Mouse (Mus musculus) liver, embryonic 13.5 days (tissue): ENCODE results near the gene Ube2d2b. TPM values are rescaled to one million over a fixed set of nuclear protein-coding genes. Genes with fewer than 3 reads are reported as not detected.
A peak's percentile ranks its signal among the peaks of the same experiment; 100 is the strongest.

ENCODE experiments used
- ATAC-seq: fragments of 200-750 bp; cut with Nextera tagmentation; 2 replicates; pipeline ENCODE4 v1.8.0; 2017; ENCODE audit warnings: low read depth, mild to moderate bottlenecking, moderate number of reproducible peaks, moderate library complexity
- DNase-seq: peaks from one replicate; pipeline ENCODE4 v3.0.0; 2022
- H3K27ac ChIP-seq: fragments of 300-500 bp; sonication (generic); 2 replicates; pipeline ENCODE4 v1.5.1; 2015; ENCODE audit warnings: moderate library complexity, mild to moderate bottlenecking, inconsistent platforms
- H3K27me3 ChIP-seq: fragments of 300-500 bp; sonication (generic); 2 replicates; pipeline ENCODE4 v1.6.1; 2015; ENCODE audit warnings: mild to moderate bottlenecking, inconsistent platforms
- H3K36me3 ChIP-seq: fragments of 300-500 bp; sonication (generic); 2 replicates; pipeline ENCODE4 v1.6.1; 2015; ENCODE audit warnings: mild to moderate bottlenecking, inconsistent platforms
- H3K4me1 ChIP-seq: fragments of 300-500 bp; sonication (generic); replicated peaks from 2 replicates; pipeline ENCODE4 v1.6.1; 2015; ENCODE audit warnings: inconsistent platforms
- H3K4me2 ChIP-seq: fragments of 300-500 bp; sonication (generic); 2 replicates; pipeline ENCODE4 v1.6.1; 2015; ENCODE audit warnings: inconsistent platforms, mild to moderate bottlenecking, moderate library complexity
- H3K4me3 ChIP-seq: fragments of 300-500 bp; sonication (generic); replicated peaks from 2 replicates; pipeline ENCODE4 v1.5.1; 2015; ENCODE audit warnings: mild to moderate bottlenecking, inconsistent platforms
- H3K9ac ChIP-seq: fragments of 300-500 bp; sonication (generic); 2 replicates; pipeline ENCODE4 v1.6.1; 2015; ENCODE audit warnings: mild to moderate bottlenecking, inconsistent platforms
- H3K9me3 ChIP-seq: fragments of 300-500 bp; sonication (generic); replicated peaks from 2 replicates; pipeline ENCODE4 v1.6.1; 2016; ENCODE audit warnings: inconsistent platforms
- WGBS: fragments of 180-500 bp; shearing (Covaris S2); methylation state at CpG from one replicate; pipeline ENCODE4 v1.1.7; 2015; ENCODE audit not compliant: insufficient replicate concordance; 5-methylcytosine and 5-hydroxymethylcytosine counted together
- polyA plus RNA-seq: library from polyadenylated mRNA; unstranded; fragments of >200 nt; fragmentation: Nextera tagmentation; extraction: Ambion mirVana; gene quantifications from 2 replicates; pipeline ENCODE4 v1.2.1, GENCODE M21; 2015

The Ube2d2b gene
- polyA plus RNA-seq, 1 experiment from 2014 or later, result 0.09 TPM

DNA sequence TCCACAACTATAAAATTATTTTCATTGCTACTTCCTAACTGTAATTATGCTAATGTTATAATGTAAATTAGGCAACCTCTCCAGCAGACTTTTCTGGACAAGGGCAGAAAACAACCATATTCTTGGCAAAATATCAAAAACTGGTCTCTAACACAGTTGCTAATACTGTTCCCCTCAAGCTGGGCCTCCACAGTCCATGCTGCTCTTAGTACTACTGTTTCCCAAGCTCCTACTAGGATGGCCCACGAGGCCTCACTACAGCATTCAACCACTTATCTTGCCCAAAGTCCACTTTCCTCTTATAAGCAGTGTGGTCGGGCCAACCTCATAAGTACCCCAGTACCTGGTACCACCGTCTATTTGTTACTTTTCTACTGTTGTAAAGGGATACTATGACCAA lies 24.7 kb downstream of the Ube2d2b start:
- Histone ChIP-seq H3K9me3 (no peaks in the 10 kb centered on the region), H3K27me3 (no peaks in the 10 kb centered on the region), H3K4me2 (no peak overlapping the region), H3K9ac (no peak overlapping the region), H3K4me1 (peaks cover 49% of the 10 kb centered on the region), H3K36me3 (peaks cover 27% of the 10 kb centered on the region), H3K27ac (no peak overlapping the region), H3K4me3 (no peak overlapping the region)
- ATAC-seq (no peak), DNase-seq (no peak)
- WGBS, result 28% methylated on average over 3 of the region's 3 CpGs

- DNase-seq, result no peak
- Histone ChIP-seq H3K9ac (no peak overlapping the region), H3K27ac (no peak overlapping the region), H3K9me3 (no peaks in the 10 kb centered on the region), H3K4me2 (no peak overlapping the region), H3K4me1 (peaks cover 53% of the 10 kb centered on the region), H3K27me3 (no peaks in the 10 kb centered on the region), H3K36me3 (peaks cover 17% of the 10 kb centered on the region), H3K4me3 (no peak overlapping the region)
- 23% methylated on average over 2 of the region's 2 CpGs for WGBS
- ATAC-seq, result no peak
Observed at GRCm38 (mm10) chr5:107855546-107855945, 25.6 kb downstream of the Ube2d2b start.

GRCm38 (mm10) chr5:107858963-107859362 lies 29.1 kb downstream of the Ube2d2b start:
- Histone ChIP-seq H3K27ac (no peak overlapping the region), H3K27me3 (no peaks in the 10 kb centered on the region), H3K36me3 (peaks cover 19% of the 10 kb centered on the region), H3K4me1 (peaks cover 45% of the 10 kb centered on the region), H3K9me3 (no peaks in the 10 kb centered on the region), H3K4me2 (no peak overlapping the region), H3K9ac (no peak overlapping the region), H3K4me3 (no peak overlapping the region)
- DNase-seq (no peak), ATAC-seq (no peak)
- WGBS, result 48% methylated on average over 2 of the region's 2 CpGs

GRCm38 (mm10) chr5:107863971-107864370 lies 34.1 kb downstream of the Ube2d2b start:
- WGBS, result 82% methylated on average over 3 of the region's 3 CpGs
- H3K4me2 ChIP-seq, result no peak overlapping the region
- H3K9me3 ChIP-seq, result no peaks in the 10 kb centered on the region
- ATAC-seq (no peak), DNase-seq (no peak)
- peaks cover 61% of the 10 kb centered on the region for H3K4me1 ChIP-seq
- no peak overlapping the region for H3K4me3 ChIP-seq
- H3K27ac ChIP-seq, result no peak overlapping the region; the same call in 1 of the 2 replicates
- H3K9ac ChIP-seq, result no peak overlapping the region
- H3K27me3 ChIP-seq, result no peaks in the 10 kb centered on the region
- peaks cover 17% of the 10 kb centered on the region for H3K36me3 ChIP-seq

GRCm38 (mm10) chr5:107866127-107867126 lies 36.5 kb downstream of the Ube2d2b start:
- peaks cover 76% of the 10 kb centered on the region for H3K4me1 ChIP-seq
- no peaks in the 10 kb centered on the region for H3K27me3 ChIP-seq
- peak overlapping the region; percentile 96 for H3K4me3 ChIP-seq
- peak; percentile 34 for ATAC-seq
- WGBS, result 1% methylated on average over 2 of the region's 2 CpGs
- H3K9ac ChIP-seq, result peak overlapping the region; percentile 99
- no peaks in the 10 kb centered on the region for H3K9me3 ChIP-seq
- H3K36me3 ChIP-seq, result peaks cover 23% of the 10 kb centered on the region
- H3K4me2 ChIP-seq, result peak overlapping the region; percentile 91
- DNase-seq, result peak; percentile 49
- peak overlapping the region; percentile 95 for H3K27ac ChIP-seq

DNA sequence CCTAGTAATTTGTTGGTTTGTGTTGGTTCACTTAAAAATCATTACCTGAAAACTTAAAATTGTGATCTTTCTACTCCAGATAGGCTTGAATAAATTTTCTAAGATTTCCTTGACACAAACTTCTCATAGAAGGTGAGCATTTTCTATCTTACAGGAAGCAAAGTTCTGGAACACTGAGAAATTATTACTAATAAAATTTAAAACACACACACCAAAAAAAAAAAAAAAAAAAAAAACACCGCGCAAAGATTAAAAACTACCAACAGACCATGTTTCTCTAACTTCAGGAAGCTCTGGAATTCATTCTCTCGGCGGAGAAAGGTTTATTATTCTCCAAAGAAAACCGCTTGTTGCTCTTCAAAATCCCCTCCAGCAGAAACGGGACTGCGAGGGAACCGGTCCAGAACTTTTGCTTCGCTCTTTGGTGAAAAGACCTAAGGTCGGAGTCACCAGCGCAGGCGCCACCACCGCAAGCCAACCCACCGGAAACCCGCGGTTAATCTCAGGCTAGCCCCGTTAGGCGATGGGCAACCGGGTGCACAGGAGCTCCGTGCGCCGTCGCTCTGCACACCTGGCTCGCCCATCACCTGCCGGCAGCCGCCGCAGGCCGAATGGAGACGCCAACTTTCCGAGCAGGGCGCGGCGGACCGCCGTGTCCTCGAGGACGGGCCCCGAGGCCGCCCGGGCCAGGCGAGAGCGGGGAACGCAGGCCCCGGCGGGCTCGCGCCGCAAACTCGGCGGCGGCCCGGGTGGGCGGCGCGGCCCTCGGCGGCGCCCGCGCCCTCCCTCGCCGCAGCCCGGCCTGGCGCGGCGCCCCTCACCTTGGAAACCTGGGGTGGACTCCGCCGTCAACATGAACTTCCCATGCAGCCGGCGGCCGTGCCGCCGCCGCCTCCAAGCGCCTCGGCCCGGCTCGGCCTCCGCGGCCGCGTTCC lies 38.3 kb downstream of the Ube2d2b start:
- H3K9ac ChIP-seq, result peak overlapping the region; percentile 99
- H3K27ac ChIP-seq, result peak overlapping the region; percentile 95
- H3K9me3 ChIP-seq, result no peaks in the 10 kb centered on the region
- H3K4me3 ChIP-seq, result peak overlapping the region; percentile 96
- peak; percentile 50 for ATAC-seq
- WGBS, result under 1% methylated on average over 81 of the region's 82 CpGs
- no peaks in the 10 kb centered on the region for H3K27me3 ChIP-seq
- peaks cover 83% of the 10 kb centered on the region for H3K4me1 ChIP-seq
- H3K4me2 ChIP-seq, result peak overlapping the region; percentile 91
- peak; percentile 53 for DNase-seq
- peaks cover 26% of the 10 kb centered on the region for H3K36me3 ChIP-seq

- Histone ChIP-seq H3K4me1 (peaks cover 85% of the 10 kb centered on the region), H3K36me3 (peaks cover 23% of the 10 kb centered on the region)
Observed at GRCm38 (mm10) chr5:107868905-107869424, 39.1 kb downstream of the Ube2d2b start.

DNA sequence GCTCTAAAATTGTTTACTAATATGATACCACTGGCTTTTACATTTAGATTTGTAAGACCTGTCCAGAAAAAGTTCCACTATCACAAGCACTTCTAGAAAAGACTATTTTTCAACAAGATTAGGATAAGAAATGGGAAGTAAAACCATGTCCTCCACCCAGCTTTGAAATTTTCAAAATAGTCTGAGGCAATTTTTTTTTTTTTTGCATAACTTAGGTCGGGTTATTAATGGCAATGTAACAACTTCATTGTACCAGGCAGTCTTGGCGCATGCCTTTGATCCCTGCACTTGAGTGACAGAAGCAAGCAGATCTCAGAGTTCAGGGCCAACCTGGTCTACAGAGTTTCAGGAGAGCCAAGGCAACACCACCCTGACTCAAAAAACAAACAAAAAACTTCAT lies 39.8 kb downstream of the Ube2d2b start:
- H3K27me3 ChIP-seq, result no peaks in the 10 kb centered on the region
- H3K36me3 ChIP-seq, result peaks cover 23% of the 10 kb centered on the region
- H3K4me2 ChIP-seq, result peak overlapping the region; percentile 91
- WGBS, result 47% methylated on average over 2 of the region's 2 CpGs
- H3K9ac ChIP-seq, result peak overlapping the region; percentile 54
- H3K4me3 ChIP-seq, result peak overlapping the region; percentile 96
- peaks cover 77% of the 10 kb centered on the region for H3K4me1 ChIP-seq
- ATAC-seq (no peak), DNase-seq (no peak)
- no peaks in the 10 kb centered on the region for H3K9me3 ChIP-seq
- H3K27ac ChIP-seq, result peak overlapping the region; percentile 66

More at GRCm38 (mm10) chr5:107868905-107869424, 39.1 kb downstream of the Ube2d2b start:
- H3K4me2 ChIP-seq, result peak overlapping the region; percentile 91
- no peaks in the 10 kb centered on the region for H3K9me3 ChIP-seq
- no peaks in the 10 kb centered on the region for H3K27me3 ChIP-seq
- peak; percentile 94 for ATAC-seq
- under 1% methylated on average over 58 of the region's 58 CpGs for WGBS
- peak overlapping the region; percentile 99 for H3K9ac ChIP-seq
- peak; percentile 87 for DNase-seq
- peak overlapping the region; percentile 94 for H3K27ac ChIP-seq
- H3K4me3 ChIP-seq, result peak overlapping the region; percentile 96

GRCm38 (mm10) chr5:107873330-107873729 lies 43.4 kb downstream of the Ube2d2b start:
- Histone ChIP-seq H3K4me3 (peak overlapping the region; percentile 76), H3K27me3 (no peaks in the 10 kb centered on the region), H3K4me2 (peak overlapping the region; percentile 70), H3K4me1 (peaks cover 64% of the 10 kb centered on the region), H3K9me3 (no peaks in the 10 kb centered on the region), H3K36me3 (peaks cover 23% of the 10 kb centered on the region), H3K9ac (peak overlapping the region; percentile 87), H3K27ac (peak overlapping the region; percentile 100)
- 43% methylated on average over 6 of the region's 6 CpGs for WGBS
- ATAC-seq, result no peak
- peak; percentile 17 for DNase-seq

- peak; percentile 70 for ATAC-seq
- H3K9ac ChIP-seq, result peak overlapping the region; percentile 87
- no peaks in the 10 kb centered on the region for H3K27me3 ChIP-seq
- peak overlapping the region; percentile 70 for H3K4me2 ChIP-seq
- no peaks in the 10 kb centered on the region for H3K9me3 ChIP-seq
- peak overlapping the region; percentile 100 for H3K27ac ChIP-seq
- WGBS, result 18% methylated on average over 7 of the region's 7 CpGs
- DNase-seq, result peak; percentile 74
- H3K36me3 ChIP-seq, result peaks cover 23% of the 10 kb centered on the region
- H3K4me3 ChIP-seq, result peak overlapping the region; percentile 76
- H3K4me1 ChIP-seq, result peaks cover 64% of the 10 kb centered on the region
Observed at GRCm38 (mm10) chr5:107873886-107874302, 44.0 kb downstream of the Ube2d2b start.
